Mouse (Mus musculus) spleen, postnatal 4 days (tissue): ENCODE measurements around the gene Mcoln2.
A peak's percentile ranks its signal among the peaks of the same experiment; 100 is the strongest.

Experiments
- DNase-seq, 2 experiments: peaks; one replicate each; pipeline ENCODE4 v3.0.0; 2022; ENCODE audit warnings: low spot score in 2 of 2

Mcoln2 gene

DNA sequence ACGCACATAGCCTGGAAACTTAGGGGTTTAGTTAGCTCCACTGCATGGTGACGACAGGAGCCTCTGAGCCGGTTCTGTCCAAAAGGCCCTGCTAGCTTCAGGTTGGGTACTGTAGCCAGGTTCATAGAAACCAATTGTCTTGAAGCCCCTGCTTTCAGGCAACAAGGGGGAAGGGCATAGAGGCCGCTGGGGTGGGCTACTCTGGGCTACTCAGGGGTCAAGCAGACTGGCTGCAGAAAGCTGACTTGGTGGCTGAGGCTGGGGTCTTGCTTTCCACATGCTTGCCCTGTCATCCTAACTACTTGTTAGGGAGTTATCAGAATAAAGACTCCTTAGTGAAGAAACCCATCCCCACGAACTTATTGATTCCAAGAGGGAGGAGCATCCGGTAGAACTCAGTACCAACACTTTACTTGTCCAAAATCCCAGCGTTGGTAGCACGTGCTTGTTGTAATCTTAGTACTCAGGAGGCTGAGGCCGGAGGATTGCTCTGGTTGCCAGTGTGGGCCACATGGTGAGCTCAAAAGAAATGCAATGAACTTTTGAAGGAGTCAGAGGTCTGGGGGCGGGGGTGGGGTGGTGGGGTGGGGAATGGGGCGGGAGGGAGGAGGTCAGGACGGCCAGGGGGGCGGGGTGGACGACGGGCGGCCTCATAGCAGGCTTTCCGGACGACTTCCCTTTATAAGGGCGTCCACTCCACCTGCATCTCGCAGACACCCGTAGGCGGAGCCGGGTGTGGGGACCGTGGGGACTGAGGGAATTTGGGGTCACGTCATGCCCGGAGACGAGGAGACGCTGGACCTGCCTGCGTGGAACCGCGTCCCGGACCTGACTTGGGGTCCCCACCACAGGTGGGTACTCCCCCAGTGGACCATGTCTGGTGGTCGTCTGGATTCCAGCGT is at the start of gene Mcoln2:
Mcoln2 (plus strand) TSS at position 678 of the 902 bp plus-strand sequence.
- no peak for DNase-seq

DNA sequence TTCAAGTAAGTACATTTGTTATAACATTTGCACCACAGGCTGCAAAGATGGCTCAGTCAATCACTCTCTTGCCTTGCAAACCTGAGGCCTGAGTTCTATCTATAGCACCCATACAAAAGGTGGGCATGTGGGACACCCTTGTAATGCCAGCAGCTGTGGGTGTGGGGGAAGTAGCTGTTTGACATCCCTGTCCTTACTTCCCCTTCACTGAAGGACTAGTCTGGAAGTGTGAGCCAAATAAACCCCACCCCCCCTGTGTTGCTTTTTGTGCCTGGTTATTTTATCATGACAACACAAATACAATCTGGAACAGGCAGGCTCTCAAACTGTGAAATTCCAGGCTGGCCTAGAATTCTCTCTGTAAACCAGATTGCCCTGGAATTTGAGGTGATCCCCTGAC is 49.7 kb upstream of the Mcoln2 start:
- DNase-seq, result peak in 1 of 2 experiments; percentile 45

DNA sequence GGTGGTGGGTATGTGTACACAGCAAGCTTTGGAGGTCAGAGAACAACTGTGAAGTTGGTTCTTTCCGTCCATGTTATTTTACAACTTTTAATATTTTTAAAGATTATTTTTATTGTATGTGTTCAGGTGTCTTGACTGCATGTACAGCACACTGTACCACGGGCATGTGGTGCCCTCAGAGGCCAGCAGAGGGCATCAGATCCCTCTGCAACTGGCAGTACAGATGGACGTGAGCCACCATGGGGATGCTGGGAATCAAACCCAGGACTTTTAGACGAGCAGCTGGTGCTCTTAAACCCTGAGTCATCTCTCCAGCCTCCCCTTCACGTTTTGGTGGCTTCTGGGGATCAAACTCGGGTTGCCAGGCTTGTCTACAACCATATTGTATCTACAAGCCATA is 47.6 kb upstream of the Mcoln2 start:
- DNase-seq, result no peak

DNA sequence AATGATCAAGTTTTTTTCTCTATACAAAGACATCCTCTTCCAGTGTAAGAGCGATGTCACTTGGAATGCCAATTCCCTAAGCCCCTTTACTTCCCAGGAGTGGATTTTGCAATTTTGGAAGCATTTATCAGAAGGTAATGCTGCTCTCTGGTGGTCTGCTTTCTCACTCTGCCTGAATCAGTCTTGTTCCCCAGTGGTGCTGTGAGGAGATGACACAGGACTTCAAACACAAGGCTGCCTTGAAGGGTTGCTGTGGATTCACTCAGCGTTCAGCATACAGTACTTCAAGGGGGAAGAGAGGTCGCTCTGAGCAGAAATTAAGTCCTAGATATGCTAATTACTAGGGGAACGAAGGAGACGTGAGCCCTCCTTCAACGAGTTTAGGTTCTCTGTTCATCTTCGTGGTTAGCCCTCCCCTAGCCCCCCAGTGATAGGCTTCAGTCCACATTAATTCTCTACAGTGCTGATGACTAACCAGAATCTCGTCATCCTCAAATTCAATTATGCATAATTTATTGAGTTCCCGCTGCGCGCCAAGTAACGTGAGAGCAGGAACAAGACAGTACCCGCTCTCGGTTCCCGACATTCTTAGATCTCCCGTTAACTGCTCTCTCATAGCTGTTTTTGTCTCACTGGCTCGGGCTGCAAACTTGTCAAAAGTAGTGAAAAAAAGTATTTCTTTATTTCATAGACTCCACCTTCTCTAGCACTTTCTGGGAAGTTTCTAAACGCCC is 42.4 kb upstream of the Mcoln2 start:
- no peak for DNase-seq

DNA sequence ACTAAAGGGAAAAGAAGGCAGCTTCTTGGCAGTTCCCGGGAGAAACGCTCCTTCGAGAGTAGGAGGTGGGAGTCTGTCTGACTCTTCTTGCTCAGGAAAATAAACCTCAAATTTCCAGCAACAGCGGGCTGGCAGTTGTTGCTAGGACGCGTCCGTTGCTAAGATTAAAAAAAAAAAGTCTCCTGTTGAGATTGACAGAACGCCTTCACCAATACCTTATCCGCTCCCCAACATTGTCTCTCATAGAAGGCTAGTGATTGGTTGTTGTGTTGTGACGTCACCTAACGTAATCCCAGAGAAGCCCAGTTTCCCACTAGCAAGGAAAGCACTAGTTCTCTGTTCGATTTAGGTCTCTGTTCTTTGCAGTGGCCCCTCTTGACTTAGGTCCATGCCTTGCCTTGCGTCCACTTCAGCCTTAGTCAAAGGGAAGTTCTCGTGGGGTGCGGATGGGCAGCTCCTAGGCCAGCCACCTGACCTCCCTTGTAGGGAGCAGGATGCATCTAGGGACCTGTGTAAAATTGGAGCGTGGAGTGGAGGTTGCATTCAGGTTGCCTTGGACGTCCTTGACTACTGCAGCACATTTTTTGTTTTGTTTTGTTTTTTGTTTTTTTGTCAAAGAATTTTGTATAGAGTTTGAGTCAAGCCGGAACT is 41.6 kb upstream of the Mcoln2 start, which contains the start of gene Wdr63:
Wdr63 (minus strand) TSS at position 210 of the 651 bp plus-strand sequence.
- DNase-seq, result no peak

DNA sequence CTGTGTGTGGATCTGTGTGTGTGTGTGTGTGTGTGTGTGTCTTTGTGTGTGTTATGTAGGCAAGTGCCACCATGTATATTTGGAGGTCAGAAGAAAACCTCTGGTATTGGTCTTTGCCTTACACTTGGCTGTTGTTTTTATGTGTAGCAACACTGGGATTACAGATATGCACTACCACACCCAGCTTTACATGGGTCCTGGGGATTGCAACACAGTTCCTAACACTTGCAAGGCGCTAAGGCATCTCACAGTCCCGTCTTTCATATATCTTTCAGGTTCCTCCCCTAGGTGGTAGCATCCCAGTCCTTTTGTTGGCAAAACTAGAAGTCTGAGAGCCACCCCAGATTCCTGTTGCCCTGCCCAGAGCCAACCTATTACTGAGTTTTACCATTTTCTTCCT is 40.7 kb upstream of the Mcoln2 start:
- no peak for DNase-seq

DNA sequence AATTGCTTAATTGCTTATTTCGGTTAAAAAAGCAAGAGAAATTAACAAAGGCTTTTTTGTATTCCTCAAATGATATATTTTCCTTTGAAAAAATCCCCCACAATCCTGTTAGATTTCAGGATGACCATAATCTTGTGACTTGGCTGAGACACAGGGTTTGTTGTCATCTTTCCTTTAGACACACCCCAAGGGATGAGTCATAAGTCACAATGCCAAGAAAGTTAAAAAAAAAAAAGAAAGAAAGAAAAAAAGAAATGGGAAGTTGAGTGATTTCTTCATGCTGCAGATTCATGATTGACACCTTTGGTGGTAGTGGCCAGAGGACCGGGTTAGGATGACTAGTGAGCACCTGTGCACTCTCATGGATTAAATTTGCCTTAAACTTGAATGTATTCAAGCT is 39.3 kb upstream of the Mcoln2 start:
- no peak for DNase-seq

DNA sequence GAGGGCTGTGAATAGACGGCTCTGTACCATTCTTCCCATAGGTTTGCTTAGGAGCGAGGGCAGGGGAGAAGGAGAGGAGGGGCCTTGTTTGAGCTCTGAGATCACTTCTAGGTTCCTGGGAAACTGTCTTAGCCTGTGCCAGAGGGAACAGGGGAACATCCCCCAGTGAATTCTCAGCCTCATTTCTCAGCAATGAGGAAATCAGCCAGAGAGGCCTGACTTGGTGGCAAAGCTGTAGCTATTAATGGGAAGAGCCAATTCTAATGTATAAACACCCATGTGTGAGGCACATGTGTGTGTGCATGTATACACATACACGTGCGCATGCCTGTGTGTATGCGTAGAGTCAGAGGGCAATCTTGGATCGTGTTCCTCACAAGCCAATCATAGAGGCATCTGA is 38.7 kb upstream of the Mcoln2 start:
- no peak for DNase-seq

DNA sequence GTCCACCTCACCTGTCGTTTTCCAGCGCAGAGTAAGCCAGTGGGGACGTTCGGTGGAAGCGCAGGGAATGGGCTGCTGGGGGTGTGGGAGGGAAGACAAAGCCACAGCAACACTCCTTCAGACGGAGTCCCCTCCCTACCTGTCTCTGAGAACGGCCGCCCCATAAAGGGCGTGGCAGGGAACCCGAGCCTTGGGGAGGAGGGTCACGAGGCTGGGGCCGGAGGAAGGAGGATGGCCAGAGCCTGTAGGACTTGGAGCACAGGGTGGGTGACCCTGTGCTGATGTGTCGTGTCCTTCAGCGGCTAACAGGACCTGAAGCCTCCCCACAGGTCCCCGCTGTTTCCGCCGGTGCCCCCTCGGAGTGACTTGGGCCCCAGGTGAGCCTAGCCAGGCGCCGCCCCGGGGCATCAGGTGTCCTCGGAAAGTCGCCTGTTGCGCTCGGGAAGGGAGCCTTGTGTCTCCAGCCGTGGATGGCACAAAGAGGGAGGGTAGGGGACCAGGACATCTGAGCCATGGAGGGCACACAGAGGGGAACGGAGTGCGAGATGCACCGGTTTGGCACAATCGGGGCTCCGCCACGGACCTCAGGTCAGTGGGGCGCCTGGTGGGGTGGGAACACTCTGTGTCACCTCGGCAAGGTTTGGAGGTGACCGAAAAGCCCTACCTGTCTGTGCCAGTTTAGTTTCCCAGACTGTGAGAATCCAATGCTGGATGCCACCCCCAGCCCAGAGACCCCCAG is 32.2 kb upstream of the Mcoln2 start, which contains the start of gene Mcoln3:
Mcoln3 (plus strand) TSS at position 193 of the 739 bp plus-strand sequence.
- DNase-seq, result no peak

DNA sequence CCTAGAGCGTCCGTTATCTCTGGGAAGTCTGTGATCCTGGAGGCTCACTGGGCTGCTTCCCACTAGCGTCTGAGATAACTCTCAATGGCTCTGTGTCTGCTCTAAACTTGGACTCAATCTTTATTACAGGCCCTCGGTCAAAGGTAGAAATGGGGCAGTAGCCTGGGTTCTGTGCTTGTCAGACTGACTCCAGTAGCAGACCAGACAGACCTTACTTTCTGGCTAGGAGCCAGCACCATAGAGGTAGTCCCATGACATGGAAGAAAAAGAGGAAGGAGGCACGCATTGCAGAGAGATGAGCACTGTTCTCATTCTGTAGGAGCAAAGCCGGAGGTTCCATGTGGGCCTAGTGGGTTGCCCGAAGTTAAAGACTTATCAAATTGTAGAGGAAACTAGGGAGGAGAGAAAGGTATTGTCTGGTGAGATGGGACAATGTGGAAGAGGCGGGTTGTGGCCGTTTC is 31.6 kb upstream of the Mcoln2 start:
- DNase-seq, result no peak

DNA sequence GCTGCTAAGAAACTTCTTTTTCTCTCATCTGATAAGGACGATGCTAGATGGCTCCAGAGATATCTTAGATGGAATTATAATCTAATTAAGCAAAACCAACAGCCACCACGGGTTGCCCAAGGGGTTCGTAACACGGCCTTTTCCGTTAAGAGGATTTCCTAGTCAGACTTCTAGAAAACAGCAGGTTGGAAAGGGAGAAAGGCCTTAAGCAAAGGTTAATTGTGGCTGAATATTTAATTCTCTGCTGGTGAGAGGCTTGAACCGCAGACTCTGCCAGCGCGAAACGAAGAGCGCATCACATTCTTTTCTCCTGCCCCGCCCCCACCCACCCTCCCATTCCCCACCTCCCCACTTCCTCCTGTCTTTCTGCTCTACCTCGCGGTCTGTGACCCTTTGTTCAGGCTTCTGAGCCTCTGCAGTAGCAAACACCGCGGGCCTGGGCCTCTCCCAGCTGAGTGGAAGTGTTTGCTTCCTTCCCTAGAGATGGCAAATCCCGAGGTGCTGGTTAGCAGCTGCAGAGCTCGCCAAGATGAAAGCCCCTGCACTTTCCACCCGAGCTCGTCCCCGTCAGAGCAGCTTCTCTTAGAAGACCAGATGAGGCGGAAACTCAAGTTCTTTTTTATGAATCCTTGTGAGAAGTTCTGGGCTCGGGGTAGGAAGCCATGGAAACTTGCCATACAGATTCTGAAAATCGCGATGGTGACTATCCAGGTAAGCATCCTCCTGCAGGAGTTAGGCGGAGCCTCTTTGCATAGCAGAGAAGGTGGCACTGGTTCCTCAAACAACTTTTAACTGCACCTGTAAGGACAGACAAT is 28.1 kb upstream of the Mcoln2 start:
- no peak for DNase-seq

DNA sequence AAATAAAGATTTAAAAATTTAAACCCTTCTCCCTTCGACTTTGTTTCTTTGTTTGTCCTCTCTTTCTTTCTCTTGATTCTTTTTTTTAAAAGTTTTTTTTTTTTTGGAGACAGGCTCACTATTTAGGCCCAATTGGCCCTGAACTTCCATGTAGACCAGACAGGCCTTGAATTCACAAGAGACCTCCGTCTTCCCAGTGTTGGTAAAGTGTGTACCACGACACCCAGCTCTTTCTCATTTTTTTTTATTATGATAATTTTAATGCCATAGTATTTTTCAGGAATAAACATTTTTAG is 27.6 kb upstream of the Mcoln2 start:
- DNase-seq, result no peak

DNA sequence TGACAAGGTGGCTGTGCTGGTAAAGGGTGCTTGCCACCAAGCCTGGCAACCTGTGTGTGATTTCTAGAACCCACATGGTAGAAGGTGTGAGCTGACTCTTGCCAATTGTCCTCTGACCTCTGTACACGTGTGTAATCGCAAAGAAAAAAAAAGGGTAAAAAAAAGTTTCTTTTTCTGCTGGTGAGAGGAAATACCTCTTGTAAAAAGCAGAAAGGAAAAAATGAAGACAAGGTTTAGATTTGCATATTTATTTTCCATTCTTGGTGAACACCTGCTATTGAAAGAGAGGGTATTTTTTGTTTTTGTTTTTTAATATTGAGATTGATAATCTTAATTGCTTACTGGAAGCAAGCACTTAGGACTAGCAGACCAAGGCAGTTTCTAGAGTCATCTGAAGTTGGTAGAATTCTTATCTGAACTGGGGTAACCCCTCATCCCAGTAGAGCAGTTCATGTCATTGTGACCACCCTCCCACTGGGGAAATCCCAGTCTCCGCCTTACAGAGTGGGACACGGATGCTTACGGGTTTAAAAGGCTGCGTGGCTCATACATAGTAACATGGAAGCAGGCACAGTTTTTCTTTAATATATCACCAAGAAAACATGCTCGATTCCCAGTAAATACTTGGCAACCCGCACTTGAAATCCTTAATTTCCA is 26.7 kb upstream of the Mcoln2 start:
- DNase-seq, result no peak

DNA sequence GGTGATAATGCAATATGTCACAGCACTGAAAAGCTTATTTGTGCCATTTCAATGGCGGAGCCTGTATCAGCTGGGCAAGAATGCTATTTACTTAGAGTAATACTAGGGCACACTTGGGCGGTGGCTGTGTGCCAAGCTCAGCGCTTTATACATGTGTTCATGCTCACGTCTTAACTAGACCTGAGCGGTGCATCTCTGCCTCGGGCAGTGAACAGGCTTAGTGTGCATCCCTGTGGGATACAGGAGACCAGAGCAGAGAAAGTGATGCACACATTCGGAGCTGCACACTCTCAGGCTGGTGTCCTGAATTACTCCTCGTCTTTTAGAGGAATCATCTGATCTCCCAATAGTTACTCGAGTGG is 26.2 kb upstream of the Mcoln2 start:
- no peak for DNase-seq

DNA sequence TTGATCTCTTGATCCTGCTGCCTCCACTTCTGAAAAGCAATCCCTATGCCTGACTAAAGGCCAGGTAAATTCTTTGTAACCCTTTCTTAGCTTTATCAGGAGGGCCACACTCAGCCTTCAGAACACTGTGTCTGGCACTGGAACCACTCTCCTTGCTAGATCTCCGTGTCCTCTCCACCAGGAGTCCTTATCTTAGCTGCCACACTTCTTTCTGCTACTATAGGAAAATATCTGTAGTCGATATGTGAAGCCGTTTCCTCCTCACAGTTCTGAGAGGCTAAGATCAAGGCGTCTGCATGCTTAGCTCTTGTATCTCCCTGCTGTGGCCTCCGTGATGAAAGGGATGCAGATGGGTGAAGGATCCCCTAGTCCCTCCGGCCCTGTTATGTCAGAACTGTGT is 22.4 kb upstream of the Mcoln2 start:
- DNase-seq, result no peak

DNA sequence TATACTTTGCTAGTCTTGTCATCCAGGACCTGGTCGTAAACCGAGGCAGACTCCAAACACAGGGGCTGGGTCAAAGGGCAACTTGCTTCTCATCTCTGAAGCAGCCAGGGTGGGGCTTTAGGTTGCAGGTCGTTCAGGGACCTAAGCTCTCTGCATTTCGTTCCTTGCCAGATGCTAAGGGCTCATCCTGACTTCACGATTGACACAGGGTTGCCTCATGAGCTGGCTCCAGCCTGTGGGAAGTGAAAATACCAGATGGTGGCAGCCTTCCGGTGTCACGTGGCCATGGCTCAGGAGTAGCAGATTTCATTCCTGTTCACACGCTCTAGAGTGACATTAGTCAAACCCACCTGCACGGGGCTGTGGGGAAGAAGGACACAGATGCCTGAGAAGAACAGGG is 14.8 kb upstream of the Mcoln2 start:
- DNase-seq, result peak in 1 of 2 experiments; percentile 21

DNA sequence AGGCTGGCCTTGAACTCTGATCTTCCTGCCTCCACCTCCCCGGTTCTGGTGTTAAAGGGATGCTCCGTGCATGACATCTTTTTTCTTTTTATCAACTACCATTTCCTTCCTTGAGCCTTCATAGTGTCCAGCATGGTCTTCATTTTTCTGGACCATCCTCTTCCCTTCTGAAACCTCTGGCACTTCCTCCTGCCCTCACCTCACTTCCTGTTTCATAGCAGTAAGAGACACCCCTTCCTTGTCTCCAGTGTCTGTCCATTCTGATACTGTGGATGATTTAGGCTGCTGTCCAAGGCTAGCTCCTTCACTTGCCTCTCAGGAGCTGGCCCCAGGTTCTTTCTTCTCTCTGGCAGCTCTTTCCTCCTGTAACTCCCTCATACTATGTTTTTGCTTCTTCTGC is 14.2 kb upstream of the Mcoln2 start:
- DNase-seq, result no peak

DNA sequence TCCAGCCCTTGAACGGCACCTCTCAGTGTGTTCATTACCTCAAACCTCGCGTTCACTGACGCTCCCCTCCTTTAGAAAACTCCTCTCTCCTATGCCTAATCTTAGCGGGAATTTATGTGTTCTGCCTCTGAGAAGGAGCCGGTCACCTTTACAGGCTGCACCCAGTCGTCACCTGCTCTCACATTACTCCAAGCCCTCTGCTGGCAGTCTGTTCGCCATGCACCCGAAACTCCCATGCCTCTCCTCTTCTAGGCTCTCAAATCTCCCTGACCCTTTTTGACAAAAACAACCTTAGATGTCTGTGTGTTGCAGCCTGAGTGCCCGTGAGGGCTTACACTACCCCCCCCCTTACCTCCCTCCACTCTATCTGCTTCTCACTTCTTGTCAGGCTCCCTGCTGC is 13.2 kb upstream of the Mcoln2 start:
- DNase-seq, result no peak

DNA sequence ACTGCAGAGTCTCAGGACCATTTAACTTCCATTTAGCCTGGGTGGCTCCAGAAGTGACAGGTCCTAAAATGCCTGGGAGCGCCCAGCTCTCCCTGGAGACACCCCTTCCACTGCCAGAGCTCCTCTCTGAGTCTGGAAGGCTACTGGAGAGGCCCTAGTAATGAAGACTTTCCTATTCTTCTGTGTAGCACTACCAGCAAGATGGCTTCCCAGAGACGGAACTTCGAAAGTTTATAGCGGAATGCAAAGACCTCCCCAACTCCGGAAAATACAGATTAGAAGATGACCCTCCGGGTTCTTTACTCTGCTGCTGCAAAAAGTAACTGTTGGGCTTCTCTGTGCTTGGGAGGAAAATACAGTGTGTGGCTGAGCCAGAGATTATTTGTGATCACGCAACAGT is 9.4 kb upstream of the Mcoln2 start:
- DNase-seq, result no peak

DNA sequence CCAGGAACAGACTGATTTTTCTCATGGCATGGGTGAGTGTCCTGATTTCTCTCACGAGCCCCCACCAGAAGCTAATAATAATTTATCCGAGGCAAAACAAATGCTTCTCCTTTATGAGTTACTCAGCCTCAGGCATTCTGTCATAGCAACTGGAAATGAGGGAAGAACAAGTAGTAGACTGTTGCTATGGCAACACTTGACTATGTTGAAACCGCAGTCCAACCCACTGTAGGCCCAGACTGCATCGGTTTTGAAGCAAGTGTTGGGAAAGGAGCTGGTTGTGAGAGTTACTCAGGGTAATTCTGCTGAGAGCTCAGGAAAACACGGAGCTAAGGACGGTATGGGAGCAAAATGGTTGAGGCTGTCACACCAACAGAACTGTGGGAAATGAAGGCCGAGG is 7.1 kb upstream of the Mcoln2 start:
- DNase-seq, result no peak

DNA sequence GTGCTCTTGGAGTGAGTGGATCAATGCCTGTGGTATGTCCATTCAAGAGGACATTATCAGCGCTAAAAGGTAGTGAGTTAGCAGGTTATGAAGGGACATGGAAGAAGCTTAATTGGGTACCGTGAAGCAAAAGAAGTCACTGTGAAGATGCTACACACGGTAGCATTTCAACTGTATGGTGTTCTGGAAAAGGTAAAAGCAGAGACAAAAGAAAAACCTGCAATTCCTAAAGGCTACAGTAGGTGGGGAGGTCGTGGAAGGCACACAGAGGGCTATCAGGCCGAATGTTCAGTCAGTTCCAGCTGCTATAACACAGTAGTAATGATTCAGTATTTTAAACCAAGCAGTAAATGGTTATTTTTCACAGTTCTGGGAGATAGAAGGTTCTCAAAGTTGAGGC is 4.1 kb upstream of the Mcoln2 start:
- no peak for DNase-seq
